Mouse (Mus musculus) thymus, postnatal 36 days (tissue): ENCODE measurements at regions not wholly inside any gene's neighbourhood (a gene's known extent, or its start where the extent isn't known, plus 50 kb on each side); places are given as distances from the start of the nearest gene placed in this dataset.

Experiments used
- DNase-seq, 2 experiments: peaks; one replicate each; pipeline ENCODE4 v3.0.0; 2022; ENCODE audit warnings: mixed read lengths in 2 of 2

GRCm38 (mm10) chr6:12140596-12140995, 233.0 kb downstream of the Phf14 start:
- DNase-seq: no peak

GRCm38 (mm10) chr6:12145216-12145615, 237.6 kb downstream of the Phf14 start:
- no peak for DNase-seq

GRCm38 (mm10) chr6:12150613-12151333, 243.2 kb downstream of the Phf14 start:
- DNase-seq: no peak

GRCm38 (mm10) chr6:12163971-12164370, 256.4 kb downstream of the Phf14 start:
- no peak for DNase-seq

- no peak for DNase-seq
These were observed 260.9 kb downstream of the Phf14 start for GRCm38 (mm10) chr6:12168533-12168932.

- no peak for DNase-seq
These were observed 261.8 kb downstream of the Phf14 start for GRCm38 (mm10) chr6:12169431-12169830.

- no peak for DNase-seq
These were observed 263.1 kb downstream of the Phf14 start for GRCm38 (mm10) chr6:12170722-12171121.

GRCm38 (mm10) chr6:12171189-12171588, 263.6 kb downstream of the Phf14 start:
- DNase-seq: no peak

- DNase-seq: no peak
These were observed 270.4 kb downstream of the Phf14 start for GRCm38 (mm10) chr6:12177996-12178395.

GRCm38 (mm10) chr6:12180951-12181350, 273.3 kb downstream of the Phf14 start:
- DNase-seq: no peak

- DNase-seq: no peak
These were observed 302.6 kb downstream of the Phf14 start for GRCm38 (mm10) chr6:12210190-12210589.

- DNase-seq: no peak
These were observed 307.0 kb downstream of the Phf14 start for GRCm38 (mm10) chr6:12214526-12215177.

GRCm38 (mm10) chr6:12215178-12215553, 307.6 kb downstream of the Phf14 start:
- DNase-seq: no peak

GRCm38 (mm10) chr6:12244151-12244550, 336.5 kb downstream of the Phf14 start:
- no peak for DNase-seq

- no peak for DNase-seq
These were observed 340.4 kb downstream of the Phf14 start for GRCm38 (mm10) chr6:12247975-12248374.

- DNase-seq: no peak
These were observed 341.0 kb downstream of the Phf14 start for GRCm38 (mm10) chr6:12248599-12248998.

GRCm38 (mm10) chr6:12254507-12254906, 346.9 kb downstream of the Phf14 start:
- DNase-seq: no peak

GRCm38 (mm10) chr6:12255434-12255833, 347.8 kb downstream of the Phf14 start:
- DNase-seq: no peak

- DNase-seq: no peak
These were observed 350.7 kb downstream of the Phf14 start for GRCm38 (mm10) chr6:12258273-12258672.

- DNase-seq: no peak
These were observed 351.4 kb downstream of the Phf14 start for GRCm38 (mm10) chr6:12258940-12259481.

- DNase-seq: no peak
These were observed 352.0 kb downstream of the Phf14 start for GRCm38 (mm10) chr6:12259629-12260028.

GRCm38 (mm10) chr6:12260325-12261076, 352.9 kb downstream of the Phf14 start:
- DNase-seq: peak in 1 of 2 experiments; percentile 5
